Mouse (Mus musculus): ENCODE results near the gene Zc3h4.
A peak's percentile ranks its signal among the peaks of the same experiment; 100 is the strongest.

- TF ChIP-seq CTCF (IDR thresholded peaks at IDR 0.05; ENCODE audit: low read depth) (no peak), EP300 (IDR thresholded peaks at IDR 0.05; ENCODE audit: low read depth) (0 out of 2 replicates have a peak, but pooled peaks have one; percentile 30)
These were observed 13.3 kb upstream of the Zc3h4 start, which contains the start of gene Sae1 for GRCm38 (mm10) chr7:16387160-16388041.

All from heart, postnatal 0 days (tissue).